ENCODE assay signal across 9 mouse cellular contexts in the genomic region with DNA sequence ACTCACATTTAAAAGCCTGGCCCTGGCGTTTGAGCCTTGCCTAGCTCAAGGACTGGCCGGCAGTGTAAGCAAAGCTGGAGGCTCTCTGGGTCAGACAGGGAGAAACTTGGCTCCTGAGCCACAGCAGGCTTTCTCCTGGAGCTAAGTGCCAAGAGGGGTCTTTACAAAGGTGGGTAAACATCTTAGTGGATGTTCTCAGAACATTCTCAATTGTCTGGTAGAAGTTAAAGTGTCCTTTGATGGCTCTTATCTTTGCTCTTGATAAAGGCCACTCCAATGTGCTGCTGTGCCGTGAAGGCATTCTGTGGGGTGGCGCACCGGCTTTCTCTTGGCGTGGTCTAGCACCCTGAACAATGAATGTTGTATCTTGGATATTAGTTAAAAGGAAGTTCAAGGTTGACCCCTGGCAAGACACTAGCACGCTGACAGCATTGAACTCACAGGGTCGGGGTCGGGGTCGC. TPM values are rescaled to one million over a fixed set of nuclear protein-coding genes. Genes with fewer than 3 reads are reported as not detected.
A peak's percentile ranks its signal among the peaks of the same experiment; 100 is the strongest.
DNase-seq lines count a peak whose midpoint lies in the region; ATAC-seq and TF ChIP-seq lines count a peak whose summit lies in the region.
"Had no signal": no experiment of that assay in that cellular context is flagged by ENCODE, and none has a peak within 500 bp of the region (broad histone marks: within the 10 kb centered on the region; RNA-seq: fewer than 3 reads in every experiment).

No protein-coding gene starts in this region.

- no peak for TF ChIP-seq CTCF in forebrain, postnatal 0 days (IDR thresholded peaks at IDR 0.05; ENCODE audit: low read depth)

- H3K36me3 ChIP-seq in kidney, embryonic 16.5 days (ENCODE audit: insufficient read depth, low read length) = peaks cover 27% of the 10 kb centered on the region
- no peaks in the 10 kb centered on the region for H3K36me3 ChIP-seq in forebrain, postnatal 0 days (ENCODE audit: insufficient read depth)
- peaks cover 20% of the 10 kb centered on the region for H3K36me3 ChIP-seq in liver, embryonic 15.5 days (replicated peaks)
- peaks cover 28% of the 10 kb centered on the region for H3K36me3 ChIP-seq in stomach, embryonic 14.5 days (ENCODE audit: control insufficient read depth, insufficient read depth, low read length)

- DNase-seq in kidney, postnatal 4 days = no peak
- DNase-seq in forebrain, postnatal 0 days = no peak
- DNase-seq in ovary, adult 18-20 months (ENCODE audit: low spot score) = no peak

- 69% methylated on average over 10 of the region's 10 CpGs for WGBS in kidney, embryonic 16.5 days
- WGBS in forebrain, postnatal 0 days = 75% methylated on average over 10 of the region's 10 CpGs
- 43% methylated on average over 10 of the region's 10 CpGs for WGBS in liver, embryonic 15.5 days (ENCODE audit: insufficient replicate concordance)
- 53% methylated on average over 10 of the region's 10 CpGs for WGBS in stomach, embryonic 14.5 days

- ATAC-seq in kidney, embryonic 16.5 days (ENCODE audit: low FRiP score, low TSS enrichment) = no peak
- no peak for ATAC-seq in forebrain, postnatal 0 days
- no peak for ATAC-seq in liver, embryonic 15.5 days (ENCODE audit: insufficient read depth)
- ATAC-seq in stomach, embryonic 14.5 days (ENCODE audit: insufficient number of reproducible peaks, insufficient read depth, low FRiP score, low read depth) = no peak
- no peak for ATAC-seq in frontal cortex, adult (ENCODE audit: low TSS enrichment)
- no peak for ATAC-seq in inflammation-experienced regulatory T-cells, adult 6 months

- peaks cover 25% of the 10 kb centered on the region for H3K4me1 ChIP-seq in kidney, embryonic 16.5 days (ENCODE audit: insufficient read depth, low read length)
- 0 out of 2 replicates have a peak, but pooled peaks cover 4% of the 10 kb centered on the region for H3K4me1 ChIP-seq in forebrain, postnatal 0 days (ENCODE audit: insufficient read depth)
- peaks cover 48% of the 10 kb centered on the region for H3K4me1 ChIP-seq in liver, embryonic 15.5 days (replicated peaks)
- peaks cover 15% of the 10 kb centered on the region for H3K4me1 ChIP-seq in stomach, embryonic 14.5 days (ENCODE audit: control insufficient read depth, insufficient read depth, low read length)

- peak overlapping the region; percentile 82 for H3K4me2 ChIP-seq in kidney, embryonic 16.5 days (replicated peaks; ENCODE audit: low read depth, low read length)
- H3K4me2 ChIP-seq in forebrain, postnatal 0 days (ENCODE audit: low read depth) = peak overlapping the region; percentile 93
- H3K4me2 ChIP-seq in liver, embryonic 15.5 days = peak overlapping the region; percentile 95
- peak overlapping the region; percentile 84 for H3K4me2 ChIP-seq in stomach, embryonic 14.5 days (replicated peaks; ENCODE audit: low read depth, low read length)

- peak overlapping the region; percentile 66; the same call in 1 of the 2 replicates for H3K4me3 ChIP-seq in kidney, embryonic 16.5 days (ENCODE audit: low read length)
- H3K4me3 ChIP-seq in forebrain, postnatal 0 days (ENCODE audit: low read depth, low read length) = no peak overlapping the region; the same call in 1 of the 2 replicates
- peak overlapping the region; percentile 75 for H3K4me3 ChIP-seq in liver, embryonic 15.5 days (replicated peaks)
- H3K4me3 ChIP-seq in stomach, embryonic 14.5 days (ENCODE audit: low read depth, low read length) = peak overlapping the region; percentile 37; the same call in 1 of the 2 replicates

- H3K9me3 ChIP-seq in kidney, embryonic 16.5 days (ENCODE audit: low read length) = no peaks in the 10 kb centered on the region
- no peaks in the 10 kb centered on the region for H3K9me3 ChIP-seq in forebrain, postnatal 0 days (ENCODE audit: low read length)
- H3K9me3 ChIP-seq in liver, embryonic 15.5 days (replicated peaks) = no peaks in the 10 kb centered on the region
- no peaks in the 10 kb centered on the region for H3K9me3 ChIP-seq in stomach, embryonic 14.5 days (ENCODE audit: control insufficient read depth, low read depth, low read length)

- peak overlapping the region; percentile 74 for H3K9ac ChIP-seq in kidney, embryonic 16.5 days (replicated peaks; ENCODE audit: low read length)
- no peak overlapping the region for H3K9ac ChIP-seq in forebrain, postnatal 0 days
- peak overlapping the region; percentile 64 for H3K9ac ChIP-seq in liver, embryonic 15.5 days
- H3K9ac ChIP-seq in stomach, embryonic 14.5 days (replicated peaks; ENCODE audit: low read depth, low read length) = 0 out of 2 replicates have a peak overlapping the region, but pooled peaks have one; percentile 37

- H3K27ac ChIP-seq in kidney, embryonic 16.5 days (ENCODE audit: low read length) = no peak overlapping the region
- no peak overlapping the region for H3K27ac ChIP-seq in forebrain, postnatal 0 days (ENCODE audit: low read depth, low read length)
- peak overlapping the region; percentile 87; the same call in 1 of the 2 replicates for H3K27ac ChIP-seq in liver, embryonic 15.5 days (replicated peaks)
- peak overlapping the region; percentile 81; the same call in 1 of the 2 replicates for H3K27ac ChIP-seq in stomach, embryonic 14.5 days (ENCODE audit: low read length)

- H3K27me3 ChIP-seq in kidney, embryonic 16.5 days (ENCODE audit: insufficient read depth, low read length) = no peaks in the 10 kb centered on the region
- no peaks in the 10 kb centered on the region for H3K27me3 ChIP-seq in forebrain, postnatal 0 days (ENCODE audit: insufficient read depth, low read length)
- H3K27me3 ChIP-seq in liver, embryonic 15.5 days = no peaks in the 10 kb centered on the region
- no peaks in the 10 kb centered on the region for H3K27me3 ChIP-seq in stomach, embryonic 14.5 days (ENCODE audit: control insufficient read depth, insufficient read depth, low read length)

RNA-seq across cellular contexts. Expression of a gene that starts 1.4 kb away (rescaled TPM):
- 38.8 and 41.4 TPM in 2 replicates for polyA plus RNA-seq in kidney, embryonic 16.5 days (2015; fragmentation: Nextera tagmentation; extraction: Ambion mirVana)
- total RNA-seq in forebrain, postnatal 0 days (2014; rRNA removed) = 4.5 and 5.3 TPM in 2 replicates
- 11.7 and 13.2 TPM in 2 replicates for polyA plus RNA-seq in forebrain, postnatal 0 days (2015; fragmentation: Nextera tagmentation; extraction: Ambion mirVana)
- polyA plus RNA-seq in liver, embryonic 15.5 days (2015; fragmentation: Nextera tagmentation; extraction: Ambion mirVana) = 33.1 and 35.9 TPM in 2 replicates
- polyA plus RNA-seq in stomach, embryonic 14.5 days (2014; fragmentation: Nextera tagmentation; extraction: Ambion mirVana) = 19.2 and 24.2 TPM in 2 replicates
- polyA plus RNA-seq in inflammation-experienced regulatory T-cells, adult 6 months (2017; shearing (Covaris generic)) = 10 to 100 TPM; 10.8 to 26.3 (median 24.3) TPM

RNA-seq across cellular contexts. Expression of a gene that starts 9.4 kb away (rescaled TPM):
- polyA plus RNA-seq in kidney, embryonic 16.5 days (2015; fragmentation: Nextera tagmentation; extraction: Ambion mirVana) = 335 and 366 TPM in 2 replicates
- 10.0 and 11.3 TPM in 2 replicates for total RNA-seq in forebrain, postnatal 0 days (2014; rRNA removed)
- 9.6 and 10.0 TPM in 2 replicates for polyA plus RNA-seq in forebrain, postnatal 0 days (2015; fragmentation: Nextera tagmentation; extraction: Ambion mirVana)
- polyA plus RNA-seq in liver, embryonic 15.5 days (2015; fragmentation: Nextera tagmentation; extraction: Ambion mirVana) = 37.6 and 46.8 TPM in 2 replicates
- 208 and 230 TPM in 2 replicates for polyA plus RNA-seq in stomach, embryonic 14.5 days (2014; fragmentation: Nextera tagmentation; extraction: Ambion mirVana)
- under 1 TPM in 1 of 3 experiments, not detected in 2; 0.84 TPM for polyA plus RNA-seq in inflammation-experienced regulatory T-cells, adult 6 months (2017; shearing (Covaris generic))

RNA-seq across cellular contexts. Expression of a gene that starts 15.0 kb away (rescaled TPM):
- 457 and 467 TPM in 2 replicates for polyA plus RNA-seq in kidney, embryonic 16.5 days (2015; fragmentation: Nextera tagmentation; extraction: Ambion mirVana)
- 116 and 130 TPM in 2 replicates for total RNA-seq in forebrain, postnatal 0 days (2014; rRNA removed)
- 190 and 236 TPM in 2 replicates for polyA plus RNA-seq in forebrain, postnatal 0 days (2015; fragmentation: Nextera tagmentation; extraction: Ambion mirVana)
- polyA plus RNA-seq in liver, embryonic 15.5 days (2015; fragmentation: Nextera tagmentation; extraction: Ambion mirVana) = 312 and 329 TPM in 2 replicates
- polyA plus RNA-seq in stomach, embryonic 14.5 days (2014; fragmentation: Nextera tagmentation; extraction: Ambion mirVana) = 476 and 515 TPM in 2 replicates
- 100 to 1,000 TPM; 283 to 295 (median 294) TPM for polyA plus RNA-seq in inflammation-experienced regulatory T-cells, adult 6 months (2017; shearing (Covaris generic))

RNA-seq across cellular contexts. Expression of a gene that starts 22.8 kb away (rescaled TPM):
- polyA plus RNA-seq in kidney, embryonic 16.5 days (2015; fragmentation: Nextera tagmentation; extraction: Ambion mirVana) = 17.9 and 20.3 TPM in 2 replicates
- total RNA-seq in forebrain, postnatal 0 days (2014; rRNA removed) = 67.3 and 82.1 TPM in 2 replicates
- polyA plus RNA-seq in forebrain, postnatal 0 days (2015; fragmentation: Nextera tagmentation; extraction: Ambion mirVana) = 61.0 and 63.5 TPM in 2 replicates
- polyA plus RNA-seq in liver, embryonic 15.5 days (2015; fragmentation: Nextera tagmentation; extraction: Ambion mirVana) = 4.0 and 4.5 TPM in 2 replicates
- polyA plus RNA-seq in stomach, embryonic 14.5 days (2014; fragmentation: Nextera tagmentation; extraction: Ambion mirVana) = 5.7 and 6.4 TPM in 2 replicates
- not detected for polyA plus RNA-seq in inflammation-experienced regulatory T-cells, adult 6 months (2017; shearing (Covaris generic))
- total RNA-seq: common myeloid progenitor, adult 5-6 weeks had no signal

RNA-seq across cellular contexts. Expression of a gene that starts 34.1 kb away (rescaled TPM):
- polyA plus RNA-seq in kidney, embryonic 16.5 days (2015; fragmentation: Nextera tagmentation; extraction: Ambion mirVana) = 23.9 and 27.1 TPM in 2 replicates
- total RNA-seq in forebrain, postnatal 0 days (2014; rRNA removed) = 36.6 and 52.2 TPM in 2 replicates
- polyA plus RNA-seq in forebrain, postnatal 0 days (2015; fragmentation: Nextera tagmentation; extraction: Ambion mirVana) = 15.3 and 21.5 TPM in 2 replicates
- 4.8 and 5.7 TPM in 2 replicates for polyA plus RNA-seq in liver, embryonic 15.5 days (2015; fragmentation: Nextera tagmentation; extraction: Ambion mirVana)
- 27.5 and 34.0 TPM in 2 replicates for polyA plus RNA-seq in stomach, embryonic 14.5 days (2014; fragmentation: Nextera tagmentation; extraction: Ambion mirVana)
- polyA plus RNA-seq in inflammation-experienced regulatory T-cells, adult 6 months (2017; shearing (Covaris generic)) = 1 to 10 TPM; 2.7 to 7.0 (median 5.2) TPM

Comparison
In these comparisons a context has a peak if more than half of its experiments do, and no peak if none do; other contexts are left out.
1. H3K27ac ChIP-seq: peak in liver, embryonic 15.5 days (single experiment) and stomach, embryonic 14.5 days (single experiment); none in kidney, embryonic 16.5 days (single experiment) and forebrain, postnatal 0 days (single experiment).
2. Peak in every context shown above with its lines, with median percentiles within 50 percentile points of each other: H3K4me2 ChIP-seq.